Mouse (Mus musculus) midbrain, embryonic 11.5 days (tissue): ENCODE data around the gene Polr3c. TPM values are rescaled to one million over a fixed set of nuclear protein-coding genes. Genes with fewer than 3 reads are reported as not detected.
A peak's percentile ranks its signal among the peaks of the same experiment; 100 is the strongest.

ENCODE experiments used
- ATAC-seq: fragments of 200-750 bp; cut with Nextera tagmentation; 2 replicates; pipeline ENCODE4 v1.8.0; 2017; ENCODE audit warnings: moderate TSS enrichment, moderate library complexity; ENCODE audit not compliant: low FRiP score
- DNase-seq: peaks from one replicate; pipeline ENCODE4 v3.0.0; 2015; ENCODE audit warnings: low spot score; ENCODE audit errors: missing footprints
- H3K27ac ChIP-seq: fragments of 300-500 bp; sonication (generic); 2 replicates; pipeline ENCODE4 v1.5.1; 2014; ENCODE audit warnings: low read depth, low read length
- H3K27me3 ChIP-seq: fragments of 300-500 bp; sonication (generic); 2 replicates; pipeline ENCODE4 v1.6.1; 2014; ENCODE audit warnings: mild to moderate bottlenecking, low read length, moderate library complexity, mixed read lengths; ENCODE audit not compliant: control insufficient read depth, insufficient read depth
- H3K36me3 ChIP-seq: fragments of 300-500 bp; sonication (generic); 2 replicates; pipeline ENCODE4 v1.6.1; 2014; ENCODE audit warnings: mild to moderate bottlenecking, low read length, moderate library complexity, mixed read lengths; ENCODE audit not compliant: control insufficient read depth, insufficient read depth
- H3K4me1 ChIP-seq: fragments of 300-500 bp; sonication (generic); 2 replicates; pipeline ENCODE4 v1.6.1; 2014; ENCODE audit warnings: low read length; ENCODE audit not compliant: control insufficient read depth, insufficient read depth
- H3K4me2 ChIP-seq: fragments of 300-500 bp; sonication (generic); 2 replicates; pipeline ENCODE4 v1.6.1; 2014; ENCODE audit warnings: mild to moderate bottlenecking, moderate library complexity
- H3K4me3 ChIP-seq: fragments of 300-500 bp; sonication (generic); 2 replicates; pipeline ENCODE4 v1.5.1; 2014; ENCODE audit warnings: low read depth, low read length
- H3K9ac ChIP-seq: fragments of 300-500 bp; sonication (generic); 2 replicates; pipeline ENCODE4 v1.6.1; 2014; ENCODE audit warnings: low read length
- H3K9me3 ChIP-seq: fragments of 300-500 bp; sonication (generic); 2 replicates; pipeline ENCODE4 v1.6.1; 2016; ENCODE audit warnings: low read length; ENCODE audit not compliant: control insufficient read depth
- WGBS: fragments of 180-500 bp; shearing (Covaris S2); extraction: QIAGEN DNeasy Blood & Tissue Kit; methylation state at CpG from one replicate; pipeline ENCODE4 v1.1.7; 2014; 5-methylcytosine and 5-hydroxymethylcytosine counted together
- polyA plus RNA-seq: library from polyadenylated mRNA; unstranded; fragments of >200 nt; fragmentation: Nextera tagmentation; extraction: Ambion mirVana; gene quantifications from 2 replicates; pipeline ENCODE4 v1.2.1, GENCODE M21; 2014

The Polr3c gene
- polyA plus RNA-seq = 35.7 and 41.6 TPM in 2 replicates

DNA sequence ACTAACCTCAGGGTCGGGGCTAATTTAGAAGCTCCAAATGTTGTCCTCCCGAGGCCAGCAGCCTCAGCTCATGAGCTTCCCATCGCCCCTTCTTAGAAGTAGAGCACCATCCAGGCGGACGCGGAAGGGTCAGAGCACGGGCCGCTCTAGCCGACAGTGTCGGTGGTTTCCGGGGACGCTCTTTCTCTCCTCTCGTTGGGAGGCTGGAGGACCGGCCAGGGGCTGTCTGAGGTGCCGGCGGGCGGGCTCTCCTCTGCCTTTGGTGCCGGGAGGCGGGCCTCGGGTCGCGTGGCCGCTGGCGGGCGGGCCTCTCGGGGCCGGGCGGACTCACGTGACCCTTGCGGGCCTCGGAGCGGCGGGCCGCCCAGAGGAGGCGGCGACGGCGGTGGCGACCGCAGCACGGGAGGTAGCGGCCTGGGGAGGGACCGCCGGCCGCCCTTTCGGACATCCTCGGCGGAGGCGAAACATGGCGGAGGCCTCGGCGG is at the start of gene Polr3c, which contains the start of gene Rnf115:
Gene Polr3c, minus strand, starts transcription at position 286 of the 485 bp plus-strand sequence.
Gene Rnf115, plus strand, starts transcription at position 322 of the 485 bp plus-strand sequence.
- Histone ChIP-seq H3K4me1 (peaks cover 17% of the 10 kb centered on the region), H3K4me3 (peak within 1 kb of the TSS; percentile 89), H3K9me3 (no peaks in the 10 kb centered on the region), H3K27ac (peak within 1 kb of the TSS; percentile 67), H3K4me2 (peak within 1 kb of the TSS; percentile 73), H3K27me3 (no peaks in the 10 kb centered on the region), H3K9ac (peak within 1 kb of the TSS; percentile 90), H3K36me3 (no peaks in the 10 kb centered on the region)
- 0% methylated on average over 47 of the region's 52 CpGs for WGBS
- DNase-seq = peak; percentile 99
- ATAC-seq = peak; percentile 98

DNA sequence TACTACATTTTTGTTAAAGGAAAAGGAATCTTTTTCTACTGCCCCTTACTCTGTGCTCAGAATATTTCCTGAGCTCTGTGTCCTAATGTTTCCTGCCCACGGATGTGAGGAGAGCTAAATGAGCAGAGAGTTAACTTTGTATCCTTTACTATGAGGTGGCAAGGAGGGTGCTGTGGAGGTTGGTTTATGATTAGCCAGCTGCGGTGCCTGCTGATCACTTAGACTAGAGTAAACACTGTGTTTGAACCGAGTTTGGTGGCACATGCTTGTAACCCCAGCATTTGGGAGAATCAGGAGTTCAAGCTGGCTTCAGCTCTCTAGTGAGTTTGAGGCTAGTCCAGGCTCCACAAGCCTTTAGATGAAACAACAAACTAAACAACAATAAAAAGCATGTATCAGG is 49.7 kb upstream of the Polr3c start:
- no peak overlapping the region for H3K4me2 ChIP-seq
- no peaks in the 10 kb centered on the region for H3K4me1 ChIP-seq
- no peak overlapping the region for H3K9ac ChIP-seq
- H3K27me3 ChIP-seq = no peaks in the 10 kb centered on the region
- WGBS = 88% methylated on average over 3 of the region's 3 CpGs
- DNase-seq (no peak), ATAC-seq (no peak)
- no peak overlapping the region for H3K4me3 ChIP-seq
- no peak overlapping the region for H3K27ac ChIP-seq
- no peaks in the 10 kb centered on the region for H3K36me3 ChIP-seq
- H3K9me3 ChIP-seq = no peaks in the 10 kb centered on the region

DNA sequence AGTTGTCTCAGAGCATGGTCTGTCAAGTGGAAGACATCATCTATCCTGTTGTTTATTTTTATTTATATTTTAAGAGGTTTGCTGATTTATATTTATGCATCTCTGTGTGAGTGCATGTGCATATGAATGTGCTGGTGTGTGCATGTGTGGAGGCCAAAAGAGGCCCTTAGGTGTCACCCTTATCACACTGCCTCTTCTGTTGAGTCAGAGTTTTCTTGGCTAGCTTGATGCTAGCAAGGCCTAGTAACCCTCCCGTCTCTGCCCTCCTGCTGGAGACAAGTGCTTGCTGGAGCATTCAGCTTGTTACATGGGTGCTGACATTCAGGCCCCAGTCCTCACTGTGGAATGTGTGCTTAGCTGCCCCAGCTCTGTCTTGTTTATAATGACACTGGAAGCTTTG is 45.5 kb upstream of the Polr3c start:
- DNase-seq (no peak), ATAC-seq (no peak)
- Histone ChIP-seq H3K36me3 (no peaks in the 10 kb centered on the region), H3K9ac (no peak overlapping the region), H3K4me1 (no peaks in the 10 kb centered on the region), H3K27me3 (no peaks in the 10 kb centered on the region), H3K4me3 (no peak overlapping the region), H3K4me2 (no peak overlapping the region), H3K9me3 (no peaks in the 10 kb centered on the region), H3K27ac (no peak overlapping the region)
- 64% methylated on average over 1 of the region's 1 CpGs for WGBS

DNA sequence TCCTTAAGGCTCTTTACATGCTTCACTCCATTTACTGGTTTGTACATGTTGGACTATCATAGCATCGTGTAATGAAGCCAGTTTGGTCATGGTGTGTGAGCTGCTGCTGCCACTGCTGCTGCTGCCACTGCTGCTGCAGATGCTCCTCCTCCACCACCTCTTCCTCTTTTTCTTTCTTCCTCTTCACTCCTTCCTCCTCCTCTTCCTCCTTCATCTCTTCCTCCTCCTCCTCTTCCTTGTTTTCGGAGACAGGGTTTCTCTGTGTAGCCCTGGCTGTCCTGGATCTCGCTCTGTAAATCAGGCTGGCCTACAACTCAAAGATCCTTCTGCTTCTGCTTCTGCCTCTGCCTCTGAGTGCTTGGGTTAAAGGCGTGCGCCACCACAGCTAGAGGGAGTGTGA is 42.5 kb upstream of the Polr3c start:
- Histone ChIP-seq H3K36me3 (no peaks in the 10 kb centered on the region), H3K9ac (no peak overlapping the region), H3K27ac (no peak overlapping the region), H3K4me2 (no peak overlapping the region), H3K4me3 (no peak overlapping the region), H3K9me3 (no peaks in the 10 kb centered on the region), H3K27me3 (no peaks in the 10 kb centered on the region), H3K4me1 (peaks cover 3% of the 10 kb centered on the region; the same call in 1 of the 2 replicates)
- 94% methylated on average over 5 of the region's 5 CpGs for WGBS
- no peak for ATAC-seq
- no peak for DNase-seq

DNA sequence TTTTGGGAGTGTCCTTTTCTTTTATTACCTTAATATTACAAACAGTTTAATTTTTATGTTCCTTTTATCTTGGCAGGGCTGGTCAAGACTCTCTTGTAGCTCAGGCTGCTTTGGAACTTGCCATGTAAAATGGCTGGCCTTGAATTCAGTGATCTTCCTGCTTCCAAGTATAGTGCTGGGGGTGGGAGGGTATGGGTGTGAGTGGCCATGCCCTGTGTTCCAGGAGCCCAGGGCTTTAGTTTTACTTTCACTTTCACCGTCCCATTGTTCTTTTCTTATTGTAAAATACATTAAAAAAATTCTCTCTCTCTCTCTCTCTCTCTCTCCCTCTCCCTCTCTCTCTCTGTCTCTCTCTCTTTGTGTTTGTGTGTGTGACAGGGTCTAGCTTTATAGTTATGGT is 37.1 kb upstream of the Polr3c start:
- no peaks in the 10 kb centered on the region for H3K9me3 ChIP-seq
- no peaks in the 10 kb centered on the region for H3K36me3 ChIP-seq
- no peak for ATAC-seq
- 96% methylated on average over 1 of the region's 1 CpGs for WGBS
- no peak overlapping the region for H3K4me2 ChIP-seq
- H3K27me3 ChIP-seq = no peaks in the 10 kb centered on the region
- H3K4me3 ChIP-seq = no peak overlapping the region
- H3K27ac ChIP-seq = no peak overlapping the region
- peaks cover 3% of the 10 kb centered on the region; the same call in 1 of the 2 replicates for H3K4me1 ChIP-seq
- no peak for DNase-seq
- H3K9ac ChIP-seq = no peak overlapping the region

DNA sequence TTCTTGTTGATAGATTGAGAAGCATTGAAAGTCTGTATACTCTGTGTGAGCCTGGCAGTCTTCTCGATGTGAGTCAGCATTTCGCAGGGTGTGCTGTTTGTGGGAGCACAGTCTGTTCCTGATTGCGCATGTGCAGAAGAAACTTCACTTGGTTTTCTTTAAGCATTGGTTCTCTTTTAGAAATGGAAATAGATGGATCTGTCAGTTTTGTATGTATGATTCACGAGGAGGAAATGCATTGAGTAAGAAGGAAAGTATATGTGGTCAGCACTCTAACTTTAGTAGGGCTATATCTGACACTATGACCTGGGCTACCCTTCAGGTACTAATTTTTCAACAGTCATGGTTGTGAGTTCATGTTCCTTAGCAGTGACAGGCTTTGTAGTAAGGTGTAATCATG is 32.3 kb upstream of the Polr3c start:
- WGBS = 94% methylated on average over 4 of the region's 4 CpGs
- DNase-seq (no peak), ATAC-seq (no peak)
- Histone ChIP-seq H3K9ac (no peak overlapping the region), H3K9me3 (no peaks in the 10 kb centered on the region), H3K27ac (no peak overlapping the region), H3K4me3 (no peak overlapping the region), H3K4me1 (no peaks in the 10 kb centered on the region), H3K36me3 (no peaks in the 10 kb centered on the region), H3K4me2 (no peak overlapping the region), H3K27me3 (no peaks in the 10 kb centered on the region)

DNA sequence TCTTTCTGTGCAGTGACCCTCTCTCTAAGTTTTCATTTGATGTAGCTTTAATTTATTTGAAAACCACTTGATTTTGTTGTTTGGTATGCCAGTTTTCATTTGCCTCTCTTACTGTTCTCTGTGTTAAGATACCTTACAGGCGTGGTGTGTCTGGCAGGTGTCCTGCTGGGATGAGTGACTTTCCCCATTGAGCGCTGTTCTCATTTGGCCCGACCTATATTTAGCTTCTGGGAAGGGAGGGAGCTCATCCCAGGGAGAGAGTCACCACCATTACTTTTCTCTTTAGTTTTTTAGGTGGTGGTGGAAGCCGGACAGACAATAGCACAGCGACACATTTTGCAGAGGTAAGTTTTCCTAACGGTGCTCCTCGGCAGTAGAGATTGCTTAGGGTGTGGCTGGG is 30.3 kb upstream of the Polr3c start:
- Histone ChIP-seq H3K4me1 (no peaks in the 10 kb centered on the region), H3K36me3 (no peaks in the 10 kb centered on the region), H3K9me3 (no peaks in the 10 kb centered on the region), H3K4me2 (no peak overlapping the region), H3K27ac (no peak overlapping the region), H3K4me3 (no peak overlapping the region), H3K9ac (no peak overlapping the region), H3K27me3 (no peaks in the 10 kb centered on the region)
- no peak for DNase-seq
- no peak for ATAC-seq
- 65% methylated on average over 7 of the region's 7 CpGs for WGBS

DNA sequence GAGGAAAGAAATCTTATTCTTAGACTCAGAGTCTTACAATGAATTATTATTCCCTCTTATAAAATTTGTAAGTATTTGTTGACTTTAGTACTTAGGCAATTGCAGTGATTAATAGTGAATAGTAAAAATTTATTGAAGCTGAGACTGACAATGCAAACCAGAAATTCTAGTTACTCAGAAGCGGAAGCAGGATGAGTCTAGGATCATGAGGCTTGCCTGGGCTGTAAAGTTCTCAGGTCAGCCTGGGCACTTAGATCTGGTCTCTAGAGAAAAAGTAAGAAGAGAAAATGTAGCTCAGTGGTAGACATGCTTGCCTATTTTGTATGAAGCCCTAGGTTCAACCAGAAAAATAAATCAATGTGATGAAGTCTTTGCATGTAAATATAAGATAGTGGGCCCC is 28.5 kb upstream of the Polr3c start:
- ATAC-seq (no peak), DNase-seq (no peak)
- no peaks in the 10 kb centered on the region for H3K4me1 ChIP-seq
- no peaks in the 10 kb centered on the region for H3K36me3 ChIP-seq
- no peaks in the 10 kb centered on the region for H3K9me3 ChIP-seq
- H3K27me3 ChIP-seq = no peaks in the 10 kb centered on the region
- H3K9ac ChIP-seq = no peak overlapping the region
- H3K27ac ChIP-seq = no peak overlapping the region
- WGBS = 94% methylated on average over 1 of the region's 1 CpGs
- H3K4me2 ChIP-seq = no peak overlapping the region
- no peak overlapping the region for H3K4me3 ChIP-seq

DNA sequence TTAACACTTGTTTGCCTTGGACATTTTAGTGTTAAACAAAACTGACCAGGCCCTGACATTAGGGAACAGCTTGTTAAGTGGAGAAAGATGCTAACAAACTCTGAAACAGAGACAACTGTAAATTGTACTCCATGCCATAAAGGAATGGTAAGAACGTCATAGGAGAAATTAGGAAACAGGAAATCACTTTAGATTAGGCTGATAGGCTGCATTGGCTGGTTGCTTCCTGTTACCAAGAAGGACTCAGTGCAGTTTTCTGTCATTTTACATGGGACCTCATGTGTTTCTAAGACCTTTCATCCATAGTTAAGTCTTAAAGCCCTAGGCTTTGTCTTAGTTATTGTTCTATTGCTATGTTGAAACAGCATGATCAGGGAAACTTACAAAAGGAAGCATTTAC is 19.4 kb upstream of the Polr3c start:
- no peak for DNase-seq
- Histone ChIP-seq H3K27me3 (no peaks in the 10 kb centered on the region), H3K36me3 (no peaks in the 10 kb centered on the region), H3K4me1 (no peaks in the 10 kb centered on the region), H3K27ac (no peak overlapping the region), H3K4me3 (no peak overlapping the region), H3K4me2 (no peak overlapping the region), H3K9ac (no peak overlapping the region), H3K9me3 (no peaks in the 10 kb centered on the region)
- ATAC-seq = no peak
- 86% methylated on average over 1 of the region's 1 CpGs for WGBS
